8 mouse cellular contexts compared by ENCODE assay signal in genomic region chr17:5841128-5841942, GRCm38 (mm10). TPM values are rescaled to one million over a fixed set of nuclear protein-coding genes. Genes with fewer than 3 reads are reported as not detected.
DNase-seq lines count a peak whose midpoint lies in the region; ATAC-seq and TF ChIP-seq lines count a peak whose summit lies in the region.

Snx9 (plus strand) TSS chr17:5841329.

- 2% methylated on average over 127 of the region's 131 CpGs for WGBS in cerebellum, adult 2 months
- 1% methylated on average over 87 of the region's 131 CpGs for WGBS in lung, postnatal 0 days

- peak; percentile 82 to 83 for DNase-seq in cerebellum, adult 2 months
- peak; percentile 46 for DNase-seq in layer of hippocampus, adult 9-11 months
- DNase-seq in lung, postnatal 0 days (ENCODE audit: low spot score), result peak; percentile 81
- peak; percentile 62 for DNase-seq in ovary, postnatal 14 days (ENCODE audit: low spot score)
- peak; percentile 69 for DNase-seq in thymus, postnatal 14 days

- H3K9ac ChIP-seq in ES-Bruce4 (ENCODE audit: low read depth, poor library complexity, severe bottlenecking), result peak within 1 kb of the TSS; percentile 96
- H3K9ac ChIP-seq in lung, postnatal 0 days (replicated peaks; ENCODE audit: low read depth), result peak within 1 kb of the TSS; percentile 93

- ATAC-seq in frontal cortex, adult (ENCODE audit: low TSS enrichment), result peak; percentile 86
- ATAC-seq in hematopoietic stem cell, adult 5-6 weeks (replicated peaks in 1 of 2; ENCODE audit: insufficient read depth in 1 of 2, low FRiP score in 2 of 2, low TSS enrichment in 1 of 2, low read depth in 1 of 2, poor library complexity in 2 of 2, severe bottlenecking in 2 of 2), result peak; percentile 42 to 61
- ATAC-seq in lung, postnatal 0 days, result peak; percentile 92

- H3K27ac ChIP-seq in ES-Bruce4 (ENCODE audit: insufficient read depth, low read length), result peak within 1 kb of the TSS; percentile 40
- peak within 1 kb of the TSS; percentile 100 for H3K27ac ChIP-seq in cerebellum, adult 2 months (ENCODE audit: insufficient read depth, low read length)
- H3K27ac ChIP-seq in lung, postnatal 0 days (ENCODE audit: low read length), result peak within 1 kb of the TSS; percentile 99

- no peaks in the 10 kb centered on the region for H3K27me3 ChIP-seq in ES-Bruce4 (ENCODE audit: control insufficient read depth, insufficient read depth, low read length, poor library complexity, severe bottlenecking)
- no peaks in the 10 kb centered on the region for H3K27me3 ChIP-seq in cerebellum, adult 2 months (ENCODE audit: control insufficient read depth, insufficient read depth, low read length)
- H3K27me3 ChIP-seq in lung, postnatal 0 days (replicated peaks; ENCODE audit: insufficient read depth, low read length), result no peaks in the 10 kb centered on the region

- no peak for TF ChIP-seq CTCF in ES-Bruce4 (IDR thresholded peaks at IDR 0.05; ENCODE audit: low read depth, low read length)
- TF ChIP-seq CTCF in cerebellum, adult 2 months (IDR thresholded peaks at IDR 0.05; ENCODE audit: borderline replicate concordance, insufficient read depth, low read depth, low read length), result no peak
- TF ChIP-seq CTCF in lung, postnatal 0 days (IDR thresholded peaks at IDR 0.05), result no peak

- TF ChIP-seq EP300 in ES-Bruce4 (IDR thresholded peaks at IDR 0.05; ENCODE audit: insufficient read depth, low read depth, low read length), result no peak
- TF ChIP-seq EP300 in lung, postnatal 0 days (IDR thresholded peaks at IDR 0.05), result no peak

- no peaks in the 10 kb centered on the region for H3K9me3 ChIP-seq in ES-Bruce4 (replicated peaks; ENCODE audit: control insufficient read depth, insufficient read depth, low read length, poor library complexity, severe bottlenecking)
- H3K9me3 ChIP-seq in lung, postnatal 0 days (ENCODE audit: low read length), result no peaks in the 10 kb centered on the region

- H3K36me3 ChIP-seq in ES-Bruce4 (ENCODE audit: control insufficient read depth, insufficient read depth, low read length, poor library complexity, severe bottlenecking), result peaks cover 5% of the 10 kb centered on the region
- no peaks in the 10 kb centered on the region for H3K36me3 ChIP-seq in lung, postnatal 0 days (ENCODE audit: insufficient read depth, low read length)

- TF ChIP-seq POLR2A in ES-Bruce4 (IDR thresholded peaks at IDR 0.05; ENCODE audit: insufficient read depth, low read length), result no peak
- TF ChIP-seq POLR2A in cerebellum, adult 2 months (IDR thresholded peaks at IDR 0.05; ENCODE audit: borderline replicate concordance, insufficient read depth, low read length), result peak; percentile 38; the same call in 1 of the 2 replicates

- peak within 1 kb of the TSS; percentile 76 for H3K4me2 ChIP-seq in lung, postnatal 0 days (replicated peaks; ENCODE audit: low read depth, low read length)

- H3K4me1 ChIP-seq in ES-Bruce4 (ENCODE audit: control insufficient read depth, insufficient read depth, low read length), result no peaks in the 10 kb centered on the region
- peaks cover 5% of the 10 kb centered on the region for H3K4me1 ChIP-seq in cerebellum, adult 2 months (ENCODE audit: control insufficient read depth, insufficient read depth, low read length)
- H3K4me1 ChIP-seq in lung, postnatal 0 days (ENCODE audit: insufficient read depth, low read depth, low read length), result peaks cover 4% of the 10 kb centered on the region

- H3K4me3 ChIP-seq in ES-Bruce4 (ENCODE audit: low read depth, low read length), result peak within 1 kb of the TSS; percentile 70
- peak within 1 kb of the TSS; percentile 73 for H3K4me3 ChIP-seq in cerebellum, adult 2 months (replicated peaks; ENCODE audit: insufficient read depth, low read depth, low read length)
- H3K4me3 ChIP-seq in lung, postnatal 0 days (ENCODE audit: low read depth, low read length), result peak within 1 kb of the TSS; percentile 91

RNA-seq across cellular contexts. Expression of gene Snx9, which starts in this region (rescaled TPM):
- 45.1 and 46.8 TPM in 2 replicates for polyA plus RNA-seq in ES-Bruce4 (2011; ENCODE audit: insufficient read depth, insufficient read length, low read depth, missing spikeins)
- 17.8 and 19.1 TPM in 2 replicates for polyA plus RNA-seq in cerebellum, adult 2 months (2012; rRNA removed)
- total RNA-seq in hematopoietic stem cell, adult 5-6 weeks (2017), result 28.5 and 28.8 TPM in 2 replicates
- 26.3 and 26.9 TPM in 2 replicates for polyA plus RNA-seq in lung, postnatal 0 days (2015; fragmentation: Nextera tagmentation; extraction: Ambion mirVana)

Comparison
In these comparisons a context has a peak if more than half of its experiments do, and no peak if none do; other contexts are left out.
1. Peak in every context shown above with its lines: DNase-seq, ATAC-seq, H3K4me3 ChIP-seq and H3K27ac ChIP-seq.
2. H3K27ac ChIP-seq: peak in every context shown above with its lines; median percentile 100 in cerebellum, adult 2 months; 99 in lung, postnatal 0 days; 40 in ES-Bruce4.